Mouse (Mus musculus): ENCODE measurements at regions not wholly inside any gene's neighbourhood (a gene's known extent, or its start where the extent isn't known, plus 50 kb on each side); places are given as distances from the start of the nearest gene placed in this dataset.

DNA sequence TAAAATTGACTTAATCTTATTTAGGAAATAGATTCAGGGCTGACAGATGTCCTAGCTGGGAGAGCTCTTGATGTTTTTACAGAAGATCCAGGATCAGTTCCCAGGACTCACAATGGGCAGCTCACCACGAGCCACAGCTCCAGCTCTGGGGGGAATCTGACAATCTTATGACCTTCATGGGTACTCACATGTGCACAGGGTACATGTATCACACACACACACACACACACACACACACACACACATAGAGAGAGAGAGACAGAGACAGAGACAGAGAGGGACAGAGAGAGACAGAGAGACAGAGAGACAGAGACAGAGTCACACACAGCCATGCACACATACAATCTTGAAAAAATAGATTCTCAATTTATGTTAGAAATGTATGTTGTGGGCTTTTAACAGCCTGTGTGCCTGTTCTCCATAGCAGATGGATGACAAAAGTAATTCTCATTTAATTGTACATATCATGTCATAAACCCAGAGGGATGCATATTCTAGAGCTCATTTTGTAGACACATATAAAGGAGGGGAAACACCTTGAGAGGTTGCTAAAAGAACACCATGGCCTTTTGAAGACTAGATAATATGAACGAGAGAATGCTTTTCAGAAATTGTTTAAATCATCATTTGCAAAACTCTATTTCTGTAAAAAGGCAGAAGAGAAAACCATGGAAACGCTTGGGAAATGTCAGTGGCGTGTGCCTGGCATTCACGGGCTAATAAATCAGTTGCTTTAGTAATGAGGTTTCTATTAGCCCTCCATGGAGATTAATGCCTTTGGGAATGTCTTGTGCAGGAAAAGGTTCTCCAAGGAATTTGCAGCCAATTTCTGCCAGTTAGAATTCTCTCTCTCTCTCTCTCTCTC is 538.3 kb downstream of the Fat4 start:
- no peak for TF ChIP-seq CTCF (IDR thresholded peaks at IDR 0.05; ENCODE audit: low read depth, low read length)
- no peak for TF ChIP-seq POLR2A (IDR thresholded peaks at IDR 0.05; ENCODE audit: insufficient read depth, low read length)
- TF ChIP-seq EP300 (IDR thresholded peaks at IDR 0.05; ENCODE audit: insufficient read depth, low read depth, low read length) = no peak
